Mouse (Mus musculus): ENCODE results near the gene Ddc.

Gene Ddc

GRCm38 (mm10) chr11:11777246-11777645 lies 120.7 kb downstream of the Ddc start:
- no peak for DNase-seq

GRCm38 (mm10) chr11:11776822-11777174 lies 121.1 kb downstream of the Ddc start:
- DNase-seq, result peak in 1 of 2 experiments; percentile 57

GRCm38 (mm10) chr11:11776071-11776821 lies 121.7 kb downstream of the Ddc start:
- DNase-seq, result no peak

GRCm38 (mm10) chr11:11774893-11775292 lies 123.1 kb downstream of the Ddc start:
- no peak for DNase-seq

GRCm38 (mm10) chr11:11774384-11774783 lies 123.6 kb downstream of the Ddc start:
- no peak for DNase-seq

GRCm38 (mm10) chr11:11772196-11772595 lies 125.7 kb downstream of the Ddc start:
- no peak for DNase-seq

GRCm38 (mm10) chr11:11770691-11771090 lies 127.3 kb downstream of the Ddc start:
- DNase-seq, result no peak

- DNase-seq, result no peak
These were observed 128.7 kb downstream of the Ddc start for GRCm38 (mm10) chr11:11769281-11769680.

- no peak for DNase-seq
These were observed 129.9 kb downstream of the Ddc start for GRCm38 (mm10) chr11:11768057-11768456.

GRCm38 (mm10) chr11:11766736-11767135 lies 131.2 kb downstream of the Ddc start:
- DNase-seq, result no peak

GRCm38 (mm10) chr11:11766105-11766504 lies 131.8 kb downstream of the Ddc start:
- peak; percentile 61 to 72 for DNase-seq

GRCm38 (mm10) chr11:11765414-11765813 lies 132.5 kb downstream of the Ddc start:
- DNase-seq, result no peak

All from spleen, adult 18-20 months (tissue).